Mouse (Mus musculus): ENCODE measurements around the gene Map6. TPM values are rescaled to one million over a fixed set of nuclear protein-coding genes. Genes with fewer than 3 reads are reported as not detected.

The Map6 gene
- polyA plus RNA-seq, 1 experiment from 2014 or later: 8.7 TPM

- Histone ChIP-seq H3K4me3 (ENCODE audit: low read depth, low read length) (no peak overlapping the region), H3K27ac (replicated peaks) (no peak overlapping the region), H3K36me3 (ENCODE audit: control insufficient read depth, insufficient read depth, low read length) (no peaks in the 10 kb centered on the region), H3K4me2 (replicated peaks; ENCODE audit: low read depth) (no peak overlapping the region), H3K4me1 (replicated peaks; ENCODE audit: control insufficient read depth, insufficient read depth) (no peaks in the 10 kb centered on the region), H3K9ac (ENCODE audit: low read length) (no peak overlapping the region), H3K27me3 (ENCODE audit: control insufficient read depth, insufficient read depth, low read length) (no peaks in the 10 kb centered on the region), H3K9me3 (ENCODE audit: control insufficient read depth, low read length) (no peaks in the 10 kb centered on the region)
- WGBS: 77% methylated on average over 8 of the region's 8 CpGs
- peak; percentile 6; the same call in 1 of the 2 replicates for ATAC-seq (ENCODE audit: low FRiP score, low TSS enrichment)
- TF ChIP-seq CTCF (IDR thresholded peaks at IDR 0.05; ENCODE audit: low read depth) (no peak), EP300 (optimal IDR thresholded peaks at IDR 0.05) (no peak)
- no peak for DNase-seq (ENCODE audit: low spot score)
Measured at GRCm38 (mm10) chr7:99228825-99229224, 38.4 kb upstream of the Map6 start.

DNA sequence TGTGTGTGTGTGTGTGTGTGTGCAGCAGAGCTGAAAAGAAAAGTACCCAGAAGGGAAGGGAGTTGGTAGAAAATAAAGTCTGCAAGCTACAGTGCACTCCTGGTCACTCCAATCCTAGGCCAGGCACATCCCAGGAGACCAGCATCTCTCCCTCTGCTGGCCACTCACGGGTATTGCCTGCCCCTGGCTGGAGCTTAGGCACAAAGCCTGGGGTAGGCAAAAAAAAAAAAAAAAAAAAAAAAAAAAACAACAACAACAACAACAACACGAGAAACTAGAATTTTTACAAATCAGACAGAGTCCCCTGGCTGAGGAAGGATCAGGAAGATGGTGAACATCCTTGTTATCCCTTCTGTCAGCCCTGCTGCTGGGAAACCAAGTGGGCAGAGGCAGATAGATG lies 37.8 kb upstream of the Map6 start:
- Histone ChIP-seq H3K4me3 (ENCODE audit: low read depth, low read length) (no peak overlapping the region), H3K4me2 (replicated peaks; ENCODE audit: low read depth) (no peak overlapping the region), H3K27me3 (ENCODE audit: control insufficient read depth, insufficient read depth, low read length) (no peaks in the 10 kb centered on the region), H3K9me3 (ENCODE audit: control insufficient read depth, low read length) (no peaks in the 10 kb centered on the region), H3K4me1 (replicated peaks; ENCODE audit: control insufficient read depth, insufficient read depth) (no peaks in the 10 kb centered on the region), H3K27ac (replicated peaks) (no peak overlapping the region), H3K9ac (ENCODE audit: low read length) (no peak overlapping the region), H3K36me3 (ENCODE audit: control insufficient read depth, insufficient read depth, low read length) (no peaks in the 10 kb centered on the region)
- ATAC-seq (ENCODE audit: low FRiP score, low TSS enrichment): peak; percentile 59; the same call in 1 of the 2 replicates
- DNase-seq (ENCODE audit: low spot score): peak; percentile 77
- peak; percentile 81 for TF ChIP-seq CTCF (IDR thresholded peaks at IDR 0.05; ENCODE audit: low read depth)
- TF ChIP-seq EP300 (optimal IDR thresholded peaks at IDR 0.05): no peak
- 17% methylated on average over 2 of the region's 2 CpGs for WGBS

DNA sequence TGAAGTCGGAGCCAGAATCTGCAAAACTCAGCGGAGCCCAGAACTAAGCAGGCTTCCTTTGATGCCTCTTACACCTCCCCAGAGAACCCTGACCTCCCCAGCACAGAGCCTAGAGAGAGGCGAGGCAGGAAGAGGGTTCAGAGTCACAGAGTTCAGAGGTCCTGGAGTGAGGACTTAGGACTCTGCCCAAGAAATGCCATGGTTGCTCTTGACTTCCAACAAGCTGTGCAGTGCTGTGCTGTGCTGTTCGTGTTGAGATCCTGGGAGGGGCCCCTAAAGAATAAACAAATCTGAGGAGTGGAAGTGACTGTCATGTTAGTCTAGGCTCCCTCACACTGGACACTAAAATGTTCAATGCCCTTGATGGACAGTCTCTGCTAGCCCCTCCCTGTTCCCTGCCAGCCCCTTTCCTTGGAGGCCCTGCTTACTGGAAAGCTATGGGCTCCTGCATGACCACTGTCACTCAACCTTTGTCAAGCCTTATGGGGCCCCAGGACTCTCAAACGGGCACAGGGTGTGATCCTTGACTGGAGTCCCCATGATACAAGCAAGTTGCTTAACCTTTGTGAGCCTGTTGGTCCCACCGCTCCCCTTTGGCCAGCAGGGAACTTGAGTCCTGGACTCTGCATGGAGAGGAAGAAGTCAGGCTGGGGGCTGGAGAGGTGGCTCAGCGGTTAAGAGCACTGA lies 37.0 kb upstream of the Map6 start:
- no peaks in the 10 kb centered on the region for H3K9me3 ChIP-seq (ENCODE audit: control insufficient read depth, low read length)
- no peaks in the 10 kb centered on the region for H3K27me3 ChIP-seq (ENCODE audit: control insufficient read depth, insufficient read depth, low read length)
- DNase-seq (ENCODE audit: low spot score): no peak
- TF ChIP-seq EP300 (optimal IDR thresholded peaks at IDR 0.05): no peak
- 70% methylated on average over 7 of the region's 7 CpGs for WGBS
- no peak for ATAC-seq (ENCODE audit: low FRiP score, low TSS enrichment)
- no peak overlapping the region for H3K4me2 ChIP-seq (replicated peaks; ENCODE audit: low read depth)
- H3K9ac ChIP-seq (ENCODE audit: low read length): no peak overlapping the region
- H3K4me1 ChIP-seq (replicated peaks; ENCODE audit: control insufficient read depth, insufficient read depth): no peaks in the 10 kb centered on the region
- H3K27ac ChIP-seq (replicated peaks): no peak overlapping the region
- H3K4me3 ChIP-seq (ENCODE audit: low read depth, low read length): no peak overlapping the region
- H3K36me3 ChIP-seq (ENCODE audit: control insufficient read depth, insufficient read depth, low read length): no peaks in the 10 kb centered on the region

GRCm38 (mm10) chr7:99232571-99232970 lies 34.7 kb upstream of the Map6 start:
- WGBS: 62% methylated on average over 6 of the region's 6 CpGs
- no peaks in the 10 kb centered on the region for H3K36me3 ChIP-seq (ENCODE audit: control insufficient read depth, insufficient read depth, low read length)
- no peak overlapping the region for H3K4me2 ChIP-seq (replicated peaks; ENCODE audit: low read depth)
- ATAC-seq (ENCODE audit: low FRiP score, low TSS enrichment): no peak
- no peaks in the 10 kb centered on the region for H3K9me3 ChIP-seq (ENCODE audit: control insufficient read depth, low read length)
- DNase-seq (ENCODE audit: low spot score): no peak
- H3K9ac ChIP-seq (ENCODE audit: low read length): no peak overlapping the region
- no peak overlapping the region for H3K4me3 ChIP-seq (ENCODE audit: low read depth, low read length)
- no peak overlapping the region for H3K27ac ChIP-seq (replicated peaks)
- no peaks in the 10 kb centered on the region for H3K4me1 ChIP-seq (replicated peaks; ENCODE audit: control insufficient read depth, insufficient read depth)
- H3K27me3 ChIP-seq (ENCODE audit: control insufficient read depth, insufficient read depth, low read length): no peaks in the 10 kb centered on the region
- no peak for TF ChIP-seq EP300 (optimal IDR thresholded peaks at IDR 0.05)
- no peak for TF ChIP-seq CTCF (IDR thresholded peaks at IDR 0.05; ENCODE audit: low read depth)

DNA sequence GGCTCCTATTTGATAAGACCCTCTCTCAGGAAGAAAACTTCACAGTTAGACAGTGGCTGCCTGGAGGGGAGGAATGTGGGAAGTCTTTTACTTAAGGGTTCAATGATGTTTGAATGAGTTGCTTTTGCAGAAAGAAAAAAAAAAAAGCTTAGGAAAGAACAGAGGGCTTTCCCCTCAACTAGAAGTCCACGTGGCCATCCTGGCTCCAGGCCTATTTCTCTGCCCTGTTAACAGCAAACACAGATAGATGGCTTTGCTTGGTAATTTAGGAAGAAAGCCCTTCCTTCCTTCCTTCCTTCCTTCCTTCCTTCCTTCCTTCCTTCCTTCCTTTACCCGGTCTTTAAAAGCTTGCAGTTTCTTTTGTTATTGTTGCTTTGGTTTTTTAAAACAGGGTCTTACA lies 32.3 kb upstream of the Map6 start:
- Histone ChIP-seq H3K4me3 (ENCODE audit: low read depth, low read length) (no peak overlapping the region), H3K27ac (replicated peaks) (no peak overlapping the region), H3K9me3 (ENCODE audit: control insufficient read depth, low read length) (no peaks in the 10 kb centered on the region), H3K36me3 (ENCODE audit: control insufficient read depth, insufficient read depth, low read length) (no peaks in the 10 kb centered on the region), H3K9ac (ENCODE audit: low read length) (no peak overlapping the region), H3K4me2 (replicated peaks; ENCODE audit: low read depth) (no peak overlapping the region), H3K27me3 (ENCODE audit: control insufficient read depth, insufficient read depth, low read length) (no peaks in the 10 kb centered on the region), H3K4me1 (replicated peaks; ENCODE audit: control insufficient read depth, insufficient read depth) (peaks cover 4% of the 10 kb centered on the region)
- ATAC-seq (ENCODE audit: low FRiP score, low TSS enrichment) (no peak), DNase-seq (ENCODE audit: low spot score) (no peak)
- TF ChIP-seq CTCF (IDR thresholded peaks at IDR 0.05; ENCODE audit: low read depth) (no peak), EP300 (optimal IDR thresholded peaks at IDR 0.05) (no peak)
- 42% methylated on average over 2 of the region's 2 CpGs for WGBS

- 57% methylated on average over 2 of the region's 2 CpGs for WGBS
- H3K4me2 ChIP-seq (replicated peaks; ENCODE audit: low read depth): no peak overlapping the region
- TF ChIP-seq EP300 (optimal IDR thresholded peaks at IDR 0.05) (no peak), CTCF (IDR thresholded peaks at IDR 0.05; ENCODE audit: low read depth) (no peak)
- H3K36me3 ChIP-seq (ENCODE audit: control insufficient read depth, insufficient read depth, low read length): no peaks in the 10 kb centered on the region
- DNase-seq (ENCODE audit: low spot score): no peak
- no peak overlapping the region for H3K4me3 ChIP-seq (ENCODE audit: low read depth, low read length)
- H3K27ac ChIP-seq (replicated peaks): no peak overlapping the region
- ATAC-seq (ENCODE audit: low FRiP score, low TSS enrichment): no peak
- no peaks in the 10 kb centered on the region for H3K9me3 ChIP-seq (ENCODE audit: control insufficient read depth, low read length)
- H3K27me3 ChIP-seq (ENCODE audit: control insufficient read depth, insufficient read depth, low read length): no peaks in the 10 kb centered on the region
- H3K9ac ChIP-seq (ENCODE audit: low read length): no peak overlapping the region
- peaks cover 4% of the 10 kb centered on the region for H3K4me1 ChIP-seq (replicated peaks; ENCODE audit: control insufficient read depth, insufficient read depth)
Measured at GRCm38 (mm10) chr7:99235657-99236056, 31.6 kb upstream of the Map6 start.
